Mouse (Mus musculus) heart, postnatal 25 days (tissue): ENCODE results near the gene Cpxm1. TPM values are rescaled to one million over a fixed set of nuclear protein-coding genes. Genes with fewer than 3 reads are reported as not detected.
"Not testable (repeated sequence)": the region's sequence is repeated elsewhere in the genome, so short reads cannot be mapped to it uniquely, and the experiment has no call there.

ENCODE experiments used
- DNase-seq: peaks from one replicate; pipeline ENCODE4 v3.0.0; 2022; ENCODE audit warnings: low spot score
- intact Hi-C: fragments of 180-260 bp; cut with DNase I; formaldehyde crosslinking; loops from one replicate; pipeline ENCODE4 v1.15.1; 2025
- total RNA-seq, 2 experiments: library from RNA; stranded (reverse); gene quantifications; 2 replicates each; pipeline ENCODE4 v1.2.3; 2021

The Cpxm1 gene
- total RNA-seq, 2 experiments from 2014 or later = 3.9 to 4.2 TPM

DNA sequence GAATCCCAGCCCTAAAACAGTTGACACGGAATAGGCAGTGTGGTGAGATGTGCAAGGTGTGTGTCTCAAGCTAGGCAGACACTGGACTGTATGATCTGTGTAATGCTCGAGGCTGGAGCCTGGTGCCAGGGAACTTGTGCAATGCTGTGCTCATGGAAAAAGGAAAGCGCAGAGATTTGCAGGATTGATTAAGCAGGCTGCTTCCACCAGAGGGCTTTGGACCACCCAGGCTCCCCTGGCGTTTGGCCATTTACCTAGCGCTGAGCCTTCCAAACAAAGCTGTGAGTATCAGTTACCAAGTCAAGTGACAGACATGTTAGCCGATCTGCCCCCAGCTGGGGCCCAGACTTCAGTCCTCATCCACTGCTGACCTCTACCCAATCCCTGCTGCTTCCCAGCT lies 10.8 kb upstream of the Cpxm1 start:
- intact Hi-C loops = no loop called here
- no peak for DNase-seq

DNA sequence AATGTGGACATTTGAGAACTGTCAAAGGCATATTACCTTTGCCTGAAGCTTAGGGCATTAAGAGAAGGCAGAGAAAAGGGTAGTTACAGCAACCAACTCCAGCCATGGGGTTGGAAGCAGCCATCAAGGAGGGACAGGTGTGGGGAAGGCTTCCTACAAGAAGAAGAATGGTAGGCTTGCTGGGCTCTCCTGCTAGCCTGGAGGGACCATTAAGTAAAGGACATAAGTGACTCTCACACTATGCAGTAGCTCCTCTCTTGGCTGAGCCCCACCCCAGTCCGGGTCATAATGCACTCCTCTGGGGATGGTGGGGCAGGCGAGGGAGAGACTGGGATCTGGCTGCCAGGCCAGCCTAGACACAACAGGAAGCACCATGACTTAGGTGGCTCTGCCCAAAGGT lies 8.8 kb upstream of the Cpxm1 start, which contains the start of gene Tmem239:
Gene Tmem239, plus strand, starts transcription at position 301 of the 400 bp plus-strand sequence.
- intact Hi-C loops = no loop called here
- no peak for DNase-seq

DNA sequence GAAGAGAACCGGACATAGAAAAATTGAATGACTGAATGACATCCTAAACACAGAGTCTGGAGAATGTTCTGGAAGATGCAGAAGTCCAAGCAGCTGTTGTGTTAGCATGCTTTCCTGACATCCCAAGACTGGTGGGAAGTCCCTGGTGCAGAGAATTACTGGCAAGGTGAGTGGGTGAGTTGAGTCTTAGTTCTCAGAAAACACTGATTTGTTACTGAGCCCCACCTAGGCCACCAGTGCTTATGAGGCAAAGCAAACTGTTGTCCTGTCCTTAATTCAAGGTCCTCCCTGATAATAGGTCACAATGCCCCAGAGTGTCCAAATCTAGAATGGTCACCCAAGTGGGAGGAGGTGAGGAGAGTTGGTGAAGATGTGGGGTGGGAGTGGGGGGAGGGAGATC lies 7.6 kb upstream of the Cpxm1 start, which contains the start of the genes Gm28372 and 1700020A23Rik:
Gene Gm28372, plus strand, starts transcription at position 301 of the 400 bp plus-strand sequence.
Gene 1700020A23Rik, plus strand, starts transcription at position 321 of the 400 bp plus-strand sequence.
- intact Hi-C loops = no loop called here
- no peak for DNase-seq

DNA sequence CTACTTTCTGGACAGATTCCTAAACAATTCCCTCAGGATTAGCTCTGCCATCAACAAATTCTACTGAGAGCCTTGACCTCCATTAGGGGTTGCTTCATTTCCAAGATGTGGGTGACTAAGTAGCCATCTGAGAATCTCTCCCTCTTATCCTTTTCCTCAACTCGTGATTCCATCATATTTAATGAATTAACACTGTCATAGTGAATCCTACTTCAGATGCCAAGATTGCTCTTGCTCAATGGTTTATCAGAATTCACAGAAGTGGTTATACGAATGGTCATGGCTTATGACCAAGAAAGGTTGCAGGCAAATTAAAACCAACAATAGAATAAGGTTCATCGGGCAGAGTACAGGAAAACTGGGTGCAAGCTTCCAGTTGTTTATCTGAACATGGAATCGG lies 4.5 kb upstream of the Cpxm1 start:
- DNase-seq = no peak
- intact Hi-C loops = no loop called here

DNA sequence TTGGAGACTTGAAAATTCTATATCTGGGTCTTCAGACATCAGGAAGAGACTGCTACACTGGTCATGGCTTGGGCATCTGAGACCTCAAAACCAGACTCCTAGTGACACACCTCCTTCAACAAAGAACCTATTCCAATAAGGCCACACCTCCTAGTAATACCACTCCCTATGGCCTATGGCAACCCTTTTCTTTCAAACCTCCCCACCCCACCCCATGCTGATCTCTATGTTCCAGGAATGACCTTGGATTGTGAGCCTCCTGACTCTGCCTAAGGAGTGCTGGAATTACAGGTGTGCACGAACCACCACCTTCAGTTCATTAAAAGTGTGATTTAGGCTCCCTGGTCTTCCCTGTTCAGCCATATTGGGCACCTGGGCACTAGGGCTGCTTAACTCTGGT lies 2.7 kb upstream of the Cpxm1 start:
- no peak for DNase-seq
- intact Hi-C loops = no loop called here

DNA sequence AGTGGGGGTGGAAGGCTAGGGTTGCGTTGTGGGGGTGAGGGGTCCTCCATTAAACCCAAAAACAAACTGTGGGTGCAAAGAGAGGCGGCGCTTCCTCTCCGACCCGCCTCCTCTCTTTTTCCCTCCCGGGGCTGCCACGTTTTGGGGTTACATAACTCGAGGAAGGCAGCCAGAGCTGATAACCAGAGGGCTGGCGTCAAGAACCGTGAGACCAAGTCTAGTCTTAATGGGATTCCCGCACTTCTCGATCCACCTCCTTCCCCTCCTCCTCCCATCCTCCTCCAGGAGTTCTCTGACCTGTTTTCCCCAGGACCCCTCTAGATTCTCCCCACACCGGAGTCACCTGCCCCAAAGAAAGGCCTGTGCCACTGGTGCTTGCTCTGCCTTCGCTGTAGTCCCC lies 717 bp upstream of the Cpxm1 start:
- peak; percentile 49 for DNase-seq
- intact Hi-C loops = loop anchor here (5.0 kb wide), 1 partner anchor 71 kb away; no protein-coding TSS in a partner anchor

DNA sequence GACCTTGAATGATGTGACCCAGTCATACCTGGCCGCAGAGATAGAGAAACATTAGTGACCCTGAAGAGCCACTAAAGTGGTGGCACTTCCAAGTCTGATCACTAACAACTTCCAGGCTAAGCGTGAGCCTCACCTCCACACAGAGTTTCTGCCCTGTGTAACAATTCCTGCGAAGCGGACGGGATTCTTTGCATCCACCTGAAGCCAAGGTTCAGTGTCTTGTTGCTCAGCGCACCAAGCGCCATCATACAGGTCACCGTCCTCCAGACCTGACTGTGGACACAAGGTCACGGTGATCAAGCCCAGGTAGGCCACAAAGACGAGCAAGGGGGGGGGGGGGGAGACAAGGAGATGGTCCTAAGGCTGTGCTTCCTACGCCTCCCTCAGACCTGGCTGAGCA lies 1.7 kb downstream of the Cpxm1 start:
- intact Hi-C loops = loop anchor here (5.0 kb wide), 1 partner anchor 68 kb away; no protein-coding TSS in a partner anchor
- no peak for DNase-seq

DNA sequence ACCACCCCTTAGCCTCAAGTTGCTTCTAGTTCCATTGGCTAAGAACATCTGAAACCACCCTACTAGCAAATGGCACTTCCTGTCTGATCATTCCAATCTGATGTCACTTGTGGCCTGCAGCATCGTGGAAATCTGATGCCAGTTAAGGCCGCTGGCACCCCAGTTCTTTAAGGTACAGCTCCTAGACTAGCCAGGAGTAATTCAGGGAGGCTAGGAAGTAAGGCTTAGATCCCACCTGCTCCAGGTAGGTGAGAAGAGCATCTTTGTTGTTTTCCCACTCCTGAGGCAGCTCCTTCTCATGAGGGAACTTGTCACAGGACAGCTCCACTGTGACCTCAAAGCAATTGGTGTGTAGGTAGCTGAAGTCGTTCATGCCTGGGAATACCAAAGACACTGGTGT lies 4.5 kb downstream of the Cpxm1 start:
- intact Hi-C loops = no loop called here
- no peak for DNase-seq

DNA sequence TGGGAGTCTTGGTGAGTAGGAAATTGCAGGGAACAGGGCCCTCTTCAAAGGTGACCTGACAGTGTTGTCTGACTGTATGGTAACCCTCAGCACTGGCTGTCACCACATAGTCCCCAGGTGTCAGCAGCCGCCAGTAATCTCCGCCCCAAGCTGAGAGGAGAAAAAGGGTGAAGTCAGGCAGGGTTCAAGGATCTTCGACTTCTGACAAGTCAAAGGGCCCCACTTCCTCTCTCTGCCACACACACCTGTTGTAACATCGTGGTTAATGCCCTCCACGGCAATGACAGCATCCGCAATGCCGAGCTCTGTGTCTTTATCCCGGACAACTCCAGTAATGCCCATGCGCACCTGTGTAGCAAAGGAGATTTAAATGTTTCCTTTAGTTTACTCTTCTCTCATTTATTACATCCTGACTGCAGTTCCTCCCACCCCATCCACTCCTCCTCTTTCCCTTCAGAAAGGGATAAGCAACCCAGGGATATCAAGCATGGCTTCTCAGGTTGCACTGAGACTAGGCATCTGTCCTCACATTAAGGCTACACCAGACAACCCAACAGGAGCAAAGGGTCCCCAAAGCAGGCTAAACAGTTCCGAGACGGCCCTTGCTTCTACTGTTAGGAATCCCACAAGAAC lies 6.3 kb downstream of the Cpxm1 start:
- intact Hi-C loops = no loop called here
- DNase-seq = no peak

DNA sequence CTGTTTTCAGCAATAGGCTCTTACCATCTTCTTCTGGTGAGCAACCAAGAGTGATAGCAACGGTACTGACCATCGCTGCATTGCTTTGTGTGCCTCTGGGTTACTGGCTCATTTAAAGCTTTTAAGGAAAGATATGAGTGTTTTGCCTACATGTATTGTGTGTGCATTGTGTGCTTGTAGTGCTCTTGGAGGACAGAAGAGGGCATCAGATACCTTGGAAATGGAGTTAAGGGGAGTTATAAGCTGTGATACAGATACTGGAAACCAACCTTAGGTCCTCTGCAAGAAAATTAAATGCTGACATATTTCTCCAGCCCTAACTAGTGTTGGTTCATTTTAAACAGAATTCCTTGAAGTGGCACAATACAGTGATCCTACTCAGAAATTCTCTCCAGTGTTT lies 8.6 kb downstream of the Cpxm1 start:
- DNase-seq = no peak
- intact Hi-C loops = no loop called here

DNA sequence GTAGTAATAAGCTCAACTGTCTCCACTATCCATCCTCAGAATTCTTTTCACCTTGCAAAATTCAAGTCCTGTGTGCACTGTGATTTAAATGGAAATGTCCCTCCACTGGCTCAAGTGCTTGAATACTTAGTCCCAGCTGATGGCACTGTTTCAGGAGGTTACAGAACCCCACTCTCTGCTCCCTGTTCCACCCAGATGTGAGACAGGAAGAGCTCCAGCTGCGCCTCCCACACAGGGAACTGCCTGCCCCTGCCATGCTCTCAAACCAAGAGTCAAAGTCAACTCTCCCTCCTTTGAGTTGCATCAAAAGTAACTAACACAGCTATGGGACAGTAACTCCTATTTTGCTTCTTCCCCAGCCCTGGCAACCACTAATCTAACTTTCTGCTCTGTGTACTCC lies 11.2 kb downstream of the Cpxm1 start:
- no peak for DNase-seq
- intact Hi-C loops = no loop called here

DNA sequence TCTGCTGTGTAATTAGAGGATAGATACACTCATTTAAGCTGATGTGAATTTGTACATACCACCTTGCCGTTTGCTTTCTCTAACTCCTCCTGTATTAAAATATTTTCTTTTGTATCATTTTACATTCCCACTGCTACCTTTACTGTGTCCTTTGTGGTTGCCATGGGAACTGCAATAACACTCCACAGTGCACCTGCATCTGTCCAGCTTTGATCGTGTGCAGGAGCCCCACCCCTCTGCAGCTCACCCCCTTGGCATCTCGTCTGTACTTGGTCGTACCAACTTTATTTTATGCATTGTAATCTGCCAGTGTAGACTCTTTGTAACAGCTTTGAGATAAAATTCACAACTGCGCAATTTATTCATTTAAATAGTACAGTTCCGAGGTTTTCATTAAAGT lies 13.5 kb downstream of the Cpxm1 start:
- DNase-seq = no peak
- intact Hi-C loops = no loop called here

DNA sequence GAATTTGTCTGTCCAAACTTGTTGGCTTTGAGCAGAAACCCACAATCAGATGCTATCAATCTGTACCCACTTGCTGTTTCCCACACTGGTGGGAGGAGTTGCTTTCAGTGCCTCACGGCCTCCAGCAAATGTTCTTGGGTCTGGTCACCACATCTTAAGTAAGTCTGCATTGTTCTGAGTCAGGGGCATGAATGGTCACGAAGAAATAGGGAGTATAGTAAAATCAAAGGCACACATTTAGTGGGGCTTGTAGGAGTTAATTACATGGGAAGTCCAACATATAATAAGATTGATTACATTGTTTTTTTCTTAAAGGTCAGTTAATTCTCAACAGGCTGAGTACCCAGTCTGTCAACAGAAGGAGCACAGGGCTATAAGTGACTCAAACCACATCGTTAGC lies 14.2 kb downstream of the Cpxm1 start:
- no peak for DNase-seq
- intact Hi-C loops = no loop called here

DNA sequence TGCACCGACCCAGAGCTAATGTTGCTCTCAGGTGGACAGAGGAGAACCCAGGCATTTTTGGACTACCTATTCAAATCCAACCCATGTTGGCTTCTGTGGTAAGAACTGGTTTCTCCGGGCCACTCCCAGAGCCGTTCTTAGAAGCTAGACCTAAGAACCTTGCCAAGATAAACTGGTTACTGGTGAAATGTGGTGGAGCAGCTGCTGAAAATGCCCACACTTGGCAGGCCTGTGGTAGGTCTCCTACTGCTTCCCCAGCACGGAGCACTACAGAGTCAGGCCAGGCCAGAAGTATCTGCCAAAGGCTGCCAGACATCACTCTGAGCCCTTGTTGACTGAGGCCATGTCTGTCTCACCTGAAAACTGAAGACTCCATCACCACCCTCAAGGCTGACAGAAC lies 22.4 kb downstream of the Cpxm1 start:
- DNase-seq = no peak
- intact Hi-C loops = no loop called here

DNA sequence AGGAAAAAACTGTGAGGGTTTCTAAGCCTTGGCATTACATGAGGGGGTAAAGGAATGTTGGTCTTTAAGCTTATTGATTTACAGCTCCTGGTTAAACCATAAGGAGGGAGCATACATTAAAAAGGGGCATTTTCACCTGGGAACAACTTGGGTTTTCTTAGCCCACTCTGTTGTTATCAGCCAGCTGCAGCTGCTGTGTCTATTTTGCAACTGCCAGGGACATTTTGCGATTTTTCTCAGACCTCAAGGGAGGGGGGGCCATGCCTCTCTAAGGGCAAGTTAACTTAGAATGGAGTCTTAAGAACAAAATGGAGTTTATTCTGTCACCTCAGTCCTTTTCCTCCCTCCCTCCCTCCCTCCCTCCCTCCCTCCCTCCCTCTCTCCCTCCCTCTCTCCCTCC lies 24.3 kb downstream of the Cpxm1 start:
- intact Hi-C loops, DNase-seq: not testable (repeated sequence)

DNA sequence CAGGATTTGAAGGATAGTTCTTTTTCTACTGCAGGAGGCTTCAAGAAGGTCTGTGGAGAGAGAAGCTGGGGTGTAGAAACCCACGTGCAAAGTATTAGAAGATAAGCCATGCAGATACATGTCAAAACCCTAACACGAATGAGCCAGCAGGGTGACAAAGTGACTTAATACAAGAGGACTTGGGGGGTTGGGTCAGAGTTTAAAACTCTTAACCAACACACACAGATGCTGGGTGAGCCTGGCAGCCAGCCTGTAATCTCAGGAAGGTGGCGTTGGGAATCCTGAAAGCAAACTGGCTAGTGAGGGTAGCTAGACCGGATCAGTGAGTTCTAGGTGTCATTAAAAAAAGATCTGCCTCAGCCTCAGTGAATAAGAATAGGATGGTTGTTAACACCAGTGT lies 30.0 kb downstream of the Cpxm1 start:
- DNase-seq = no peak
- intact Hi-C loops = no loop called here

DNA sequence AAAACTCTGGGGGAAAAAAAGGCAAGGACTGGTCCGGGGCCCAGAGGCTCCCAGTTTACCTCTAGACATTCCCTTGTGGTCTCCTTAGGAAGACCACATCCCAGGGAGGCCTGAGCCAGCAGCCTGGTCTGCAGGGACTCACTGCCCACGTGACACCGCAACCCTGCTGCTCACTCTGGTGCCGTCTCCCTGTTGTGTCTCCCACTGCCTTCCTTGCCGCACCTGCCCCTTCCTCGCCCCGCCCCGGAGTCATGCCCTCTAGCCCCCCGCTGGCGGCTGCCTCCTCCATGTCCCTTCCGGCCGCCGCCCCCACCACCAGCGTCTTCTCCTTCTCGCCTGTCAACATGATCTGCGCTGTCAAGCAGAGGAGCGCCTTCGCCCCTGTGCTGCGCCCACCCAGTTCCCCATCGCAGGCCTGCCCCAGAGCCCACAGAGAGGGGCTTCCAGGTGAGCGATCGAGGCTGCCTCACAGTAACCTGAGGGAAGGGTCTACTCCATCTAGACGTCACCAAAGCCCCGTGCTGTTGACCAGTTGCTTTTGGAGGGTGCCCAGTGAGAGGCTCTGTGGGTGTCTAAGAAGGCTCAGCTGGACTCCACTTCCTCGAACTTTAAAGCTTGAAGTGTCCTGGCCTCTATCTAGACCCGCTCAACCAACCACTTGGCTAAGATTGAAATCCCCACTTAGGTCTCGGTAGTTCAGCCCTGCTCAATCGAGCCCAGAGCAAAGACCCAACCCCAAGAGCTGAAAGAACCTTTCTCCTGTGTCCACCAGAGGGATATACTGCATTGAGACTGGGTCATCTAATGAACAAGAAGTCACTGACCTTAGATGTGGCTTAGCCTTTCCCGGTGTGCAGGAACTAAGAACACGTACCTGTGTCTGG lies 31.9 kb downstream of the Cpxm1 start:
- intact Hi-C loops = no loop called here
- no peak for DNase-seq

DNA sequence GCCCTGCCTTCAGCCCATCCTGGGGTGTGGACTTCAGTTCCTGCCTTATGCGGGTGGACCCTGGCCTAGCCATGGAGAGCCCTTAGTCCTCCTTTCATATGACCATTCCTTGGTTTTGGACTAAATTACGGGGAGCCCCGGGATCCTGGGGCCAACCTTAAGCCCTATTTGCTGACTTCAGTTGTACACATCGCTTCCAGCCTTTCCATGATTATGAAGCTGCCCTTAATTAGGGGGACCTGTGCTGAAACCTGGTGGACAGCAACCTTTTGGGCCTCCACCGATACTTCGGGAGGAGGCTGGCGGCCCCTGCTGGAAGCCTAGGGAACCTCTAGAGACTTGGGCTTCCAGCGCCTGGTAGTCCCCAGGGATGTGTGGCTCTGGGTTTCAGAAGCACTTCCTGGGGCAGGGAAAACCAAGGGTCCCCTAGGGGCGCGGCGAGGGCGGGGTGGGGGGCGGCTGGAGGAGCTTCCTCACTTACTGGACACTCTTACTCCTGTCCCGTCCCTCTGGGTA lies 34.8 kb downstream of the Cpxm1 start:
- intact Hi-C loops = loop anchor here (1.0 kb wide), 1 partner anchor 71 kb away; no protein-coding TSS in a partner anchor
- DNase-seq = no peak

DNA sequence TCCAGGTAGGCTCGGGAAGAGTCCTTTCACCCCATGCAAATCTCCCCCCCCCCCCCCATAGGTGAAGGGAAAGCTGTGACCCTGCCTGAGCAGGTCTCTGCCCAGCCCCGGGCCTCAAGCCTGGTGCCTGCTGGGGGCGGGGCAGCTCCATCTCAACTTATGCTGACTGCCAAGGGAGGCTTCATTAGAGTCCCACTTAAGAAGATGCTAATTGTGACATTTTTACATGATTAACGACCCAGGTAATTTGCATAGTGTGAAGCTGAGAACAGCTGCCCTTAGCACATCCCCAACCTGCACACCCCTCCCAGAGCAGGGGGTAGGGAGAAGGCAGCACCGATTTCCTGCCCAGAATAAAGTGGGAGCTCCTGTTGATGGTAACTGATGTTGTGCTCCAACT lies 38.5 kb downstream of the Cpxm1 start:
- intact Hi-C loops = no loop called here

DNA sequence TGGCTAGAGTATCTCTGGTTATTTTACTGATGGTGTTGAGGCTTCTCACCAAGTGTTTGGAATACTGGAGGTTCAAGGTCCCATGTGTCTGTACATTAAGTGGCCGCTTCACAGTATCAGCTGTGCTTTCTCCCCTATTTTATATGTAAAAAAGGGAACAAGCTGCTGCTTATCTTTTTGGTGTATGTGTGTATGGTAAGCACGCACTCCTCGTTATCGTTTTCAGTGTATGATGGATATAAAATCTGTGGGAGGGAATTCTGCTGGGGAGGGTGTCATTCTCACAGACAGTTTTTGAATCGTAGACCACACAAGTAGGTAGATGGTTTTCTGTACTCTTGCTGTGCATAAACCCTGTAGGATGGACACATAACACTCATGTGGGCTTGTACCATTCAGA lies 39.8 kb downstream of the Cpxm1 start:
- intact Hi-C loops = no loop called here
- no peak for DNase-seq

More for the DNA sequence above, 38.5 kb downstream of the Cpxm1 start:
- no peak for DNase-seq

DNA sequence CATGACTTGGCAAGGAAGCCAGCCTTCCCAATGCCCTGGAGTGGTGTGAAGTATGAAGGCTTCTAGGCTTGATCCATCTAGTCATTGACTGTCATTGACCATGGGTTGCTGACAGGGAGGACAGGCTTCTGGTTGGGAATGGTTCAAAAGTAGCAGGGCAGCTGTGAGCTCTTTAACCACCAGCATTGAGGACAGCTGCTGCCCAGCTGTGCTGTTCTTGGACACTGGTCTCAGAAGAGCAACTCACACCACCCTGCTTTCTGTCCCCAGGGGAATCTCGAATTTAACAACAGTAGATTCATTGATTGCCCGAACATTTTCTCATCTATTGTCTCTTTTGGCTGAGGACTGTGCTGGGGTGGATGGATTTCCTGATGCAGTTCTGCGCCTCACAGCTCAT lies 43.5 kb downstream of the Cpxm1 start:
- intact Hi-C loops = no loop called here
- no peak for DNase-seq
